Mouse (Mus musculus): ENCODE measurements at regions not wholly inside any gene's neighbourhood (a gene's known extent, or its start where the extent isn't known, plus 50 kb on each side); places are given as distances from the start of the nearest gene placed in this dataset.

GRCm38 (mm10) chr1:94217407-94217806 lies 165.1 kb upstream of the Pdcd1 start:
- DNase-seq = no peak

DNA sequence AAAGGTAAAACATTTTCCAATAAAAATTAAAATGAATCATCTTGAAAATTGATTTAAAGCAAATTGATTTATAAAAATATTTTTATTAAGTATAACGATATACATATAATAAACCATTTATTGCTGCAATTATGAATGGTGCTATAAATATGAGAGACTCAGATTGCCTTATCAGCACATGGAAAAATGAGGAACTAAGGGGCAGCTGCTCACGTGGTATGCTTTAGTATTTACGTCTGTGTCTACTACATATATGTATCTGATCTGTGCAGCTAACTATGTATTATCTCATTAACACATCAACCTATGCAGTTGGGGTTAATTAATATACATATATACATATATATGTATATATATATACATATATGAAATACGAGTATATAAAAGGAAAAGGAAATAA lies 156.6 kb upstream of the Pdcd1 start:
- no peak for DNase-seq

DNA sequence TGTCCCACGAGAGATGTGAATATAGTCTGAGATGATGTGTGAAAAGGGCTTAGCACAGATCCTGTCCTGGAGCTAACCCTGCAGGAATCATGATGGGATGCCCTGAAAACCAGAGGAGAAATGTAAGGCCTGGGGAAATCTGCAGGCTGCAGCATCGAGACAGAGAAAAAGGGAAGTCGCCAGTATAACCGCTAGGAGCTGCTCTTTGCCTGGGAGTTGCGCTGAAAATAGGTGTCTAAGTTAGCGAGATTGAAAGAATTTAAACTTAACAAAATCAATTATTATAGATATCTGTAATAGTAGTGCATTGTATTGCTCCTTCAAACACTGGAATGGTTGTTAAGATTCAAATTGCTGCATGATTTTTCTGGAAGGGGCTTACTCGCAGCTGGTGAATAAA lies 155.5 kb upstream of the Pdcd1 start:
- DNase-seq = no peak

- DNase-seq = no peak
These were observed 150.9 kb upstream of the Pdcd1 start for GRCm38 (mm10) chr1:94203281-94203680.

DNA sequence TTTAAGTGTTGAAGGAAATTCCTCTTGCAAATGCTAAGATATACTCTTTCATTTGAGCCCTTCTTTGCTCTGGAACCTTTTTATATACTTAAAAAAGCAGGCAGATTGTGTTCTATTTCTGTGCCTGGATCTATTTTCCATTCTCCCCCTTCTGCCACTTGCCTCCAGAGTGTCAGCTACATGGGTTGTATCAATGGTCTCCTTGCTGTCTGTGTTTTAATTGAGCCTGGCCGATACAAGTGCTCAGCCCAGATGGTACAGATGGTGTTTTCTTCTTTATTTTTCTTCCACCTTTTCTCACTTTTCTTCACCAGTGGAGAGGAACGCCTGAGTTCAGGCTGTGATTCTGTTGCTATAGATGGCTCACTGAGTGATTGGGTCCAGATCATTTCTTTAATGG lies 131.5 kb upstream of the Pdcd1 start:
- peak; percentile 61 for DNase-seq

DNA sequence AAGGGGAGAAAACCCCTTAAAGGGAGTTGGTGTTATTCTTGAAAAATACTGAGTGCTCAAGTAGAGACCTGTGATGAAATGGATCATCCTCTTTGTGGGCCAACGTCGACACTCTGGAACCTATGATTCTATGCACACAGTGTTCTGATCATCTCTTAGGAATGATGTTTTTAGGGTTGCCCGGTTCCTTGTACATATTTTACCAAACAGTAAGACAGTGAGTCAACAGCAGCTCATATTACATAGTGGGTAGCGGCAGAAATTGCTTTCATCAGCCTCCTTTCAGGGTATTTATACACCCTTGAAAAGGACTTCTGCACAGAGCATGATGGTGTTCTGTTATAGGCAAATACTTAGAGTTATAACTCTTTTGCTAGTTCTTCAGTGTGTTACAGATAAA lies 97.6 kb upstream of the Pdcd1 start:
- no peak for DNase-seq

DNA sequence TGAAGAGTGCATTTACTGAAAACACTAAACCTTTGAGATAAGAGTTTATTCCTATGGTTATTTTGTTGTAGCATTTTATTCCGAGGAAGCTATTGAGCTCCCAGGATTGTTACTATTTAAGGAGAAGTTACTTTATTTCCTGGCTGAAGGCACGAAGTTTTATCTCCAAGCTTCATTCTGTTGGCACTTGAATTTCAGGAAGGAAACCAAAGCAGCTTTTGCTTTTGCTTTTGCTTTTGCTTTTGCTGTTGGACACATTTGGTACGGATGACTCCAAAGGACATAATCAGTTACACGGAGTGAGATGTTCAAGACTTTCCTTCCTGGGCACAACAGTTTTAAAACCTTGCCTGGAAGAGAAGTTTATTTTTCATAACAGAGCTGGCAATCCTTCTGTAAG lies 94.7 kb upstream of the Pdcd1 start:
- DNase-seq = no peak

DNA sequence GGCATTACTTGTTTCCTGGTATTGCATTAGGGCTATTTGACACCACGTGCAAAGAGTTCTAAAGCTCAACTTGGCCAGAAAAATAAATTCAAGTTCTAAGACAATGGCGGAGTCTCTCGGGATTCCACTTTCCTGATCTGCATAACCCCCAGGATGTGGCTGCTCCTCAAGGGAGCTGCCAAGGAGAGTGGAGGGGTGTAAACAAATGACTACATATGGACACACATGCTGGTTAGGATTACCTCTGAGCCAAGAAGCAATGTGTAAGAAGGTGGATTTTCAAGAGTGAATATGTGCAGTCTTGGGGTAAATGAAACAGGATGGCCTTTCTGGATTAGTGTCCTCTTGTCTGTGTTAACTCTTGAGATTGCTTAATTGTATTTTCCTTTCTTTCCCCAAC lies 88.2 kb upstream of the Pdcd1 start:
- DNase-seq = no peak

DNA sequence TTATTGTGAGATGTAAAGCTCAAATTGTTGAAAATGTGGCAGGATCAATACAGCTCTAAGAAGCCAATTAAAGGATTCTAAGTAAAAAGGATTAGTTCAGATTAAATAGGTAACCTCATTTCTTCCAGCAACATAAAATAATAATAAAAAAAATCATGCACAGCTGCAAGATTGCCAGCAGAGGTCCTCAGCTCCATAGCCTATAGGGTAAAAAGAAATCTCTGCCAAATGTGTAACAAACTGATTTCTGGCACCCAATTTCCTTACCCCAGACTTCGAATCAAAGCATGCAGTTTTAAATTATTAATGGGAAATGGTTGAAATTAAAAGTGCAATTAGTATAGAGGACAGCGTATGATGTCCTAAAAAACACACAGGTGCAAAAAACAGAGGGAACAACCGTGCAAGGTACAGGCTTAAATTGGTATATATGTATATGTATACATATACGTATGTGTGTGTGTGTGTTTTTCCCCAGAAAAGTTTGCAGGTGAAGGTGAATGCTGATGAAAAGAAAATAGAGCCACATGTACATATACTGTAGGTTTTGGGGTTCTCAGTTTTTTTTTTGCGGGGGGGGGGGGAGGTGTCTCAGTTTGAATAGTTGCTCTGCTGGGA lies 87.2 kb upstream of the Pdcd1 start:
- no peak for DNase-seq

DNA sequence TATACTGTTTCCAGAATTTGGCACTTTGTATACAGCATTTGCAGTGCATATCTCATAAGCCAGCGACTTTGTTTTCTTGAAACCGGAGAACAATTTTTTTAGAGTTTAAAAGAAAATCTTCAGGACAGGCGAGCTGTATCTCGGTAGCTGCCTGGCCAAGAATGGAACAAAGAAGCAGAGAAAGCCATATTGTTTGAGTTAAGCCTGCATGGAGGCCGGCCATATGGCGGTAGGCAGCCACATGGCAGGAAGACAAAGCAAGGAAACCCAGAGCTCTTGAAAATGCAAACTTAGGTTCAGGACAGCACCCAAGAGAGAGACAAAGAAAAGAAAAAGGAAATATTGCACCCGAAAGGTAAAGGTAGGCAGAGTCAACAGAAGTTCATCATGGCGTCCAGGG lies 84.4 kb upstream of the Pdcd1 start:
- peak; percentile 39 for DNase-seq

Measured in layer of hippocampus, adult 9-11 months (tissue).